Mouse (Mus musculus) spleen, postnatal 4 days (tissue): ENCODE measurements around the gene Tnnt3.

Source experiments
- DNase-seq, 2 experiments: peaks; one replicate each; pipeline ENCODE4 v3.0.0; 2022; ENCODE audit warnings: low spot score in 2 of 2

Tnnt3 gene

DNA sequence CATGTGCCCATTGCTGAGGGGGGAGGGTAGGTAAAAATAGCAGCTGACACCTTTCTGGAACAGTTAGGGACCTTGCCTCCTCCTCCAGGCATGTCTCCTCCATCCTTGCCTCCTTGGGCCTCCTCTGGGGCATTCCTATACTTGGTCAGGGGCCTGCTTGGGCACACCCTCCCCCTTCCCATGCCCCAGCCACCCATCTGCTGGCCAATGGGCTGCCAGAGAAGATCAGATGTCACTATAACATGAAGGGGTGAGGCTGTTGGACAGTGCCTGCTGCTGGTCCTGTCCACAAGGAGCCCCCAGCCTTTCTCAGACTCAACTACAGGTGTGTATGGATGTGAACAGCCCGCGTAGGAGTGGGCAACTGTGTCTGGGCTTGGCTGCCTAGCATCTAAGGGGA lies at the start of gene Tnnt3:
Tnnt3 (plus strand) TSS at position 262 of the 400 bp plus-strand sequence.
- DNase-seq: no peak

DNA sequence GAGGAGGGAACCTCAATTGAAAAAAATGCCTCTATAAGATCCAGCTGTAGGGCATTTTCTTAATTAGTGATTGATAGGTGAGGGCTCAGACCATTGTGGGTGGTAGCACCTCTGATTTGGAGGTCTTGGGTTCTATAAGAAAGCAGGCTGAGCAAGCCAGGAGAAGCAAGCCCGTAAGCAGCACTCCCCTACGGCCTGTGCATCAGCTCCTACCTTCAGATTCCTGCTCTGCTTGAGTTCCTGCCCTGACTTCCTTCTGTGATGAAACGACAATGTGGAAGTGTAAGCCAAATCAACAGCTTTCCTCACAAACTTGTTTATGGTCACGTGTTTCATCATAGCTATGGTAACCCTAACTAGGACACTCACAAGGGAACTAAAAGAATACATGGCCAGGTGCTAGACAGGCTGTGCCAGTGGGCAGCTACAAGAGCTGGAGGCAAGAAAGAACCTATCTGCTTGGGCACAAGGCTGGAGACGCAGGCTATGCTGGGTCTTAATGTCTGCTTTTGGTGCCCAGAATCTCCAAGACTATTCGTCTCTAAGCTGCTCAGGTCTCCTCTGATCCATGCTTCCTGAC lies 49.5 kb upstream of the Tnnt3 start:
- no peak for DNase-seq

DNA sequence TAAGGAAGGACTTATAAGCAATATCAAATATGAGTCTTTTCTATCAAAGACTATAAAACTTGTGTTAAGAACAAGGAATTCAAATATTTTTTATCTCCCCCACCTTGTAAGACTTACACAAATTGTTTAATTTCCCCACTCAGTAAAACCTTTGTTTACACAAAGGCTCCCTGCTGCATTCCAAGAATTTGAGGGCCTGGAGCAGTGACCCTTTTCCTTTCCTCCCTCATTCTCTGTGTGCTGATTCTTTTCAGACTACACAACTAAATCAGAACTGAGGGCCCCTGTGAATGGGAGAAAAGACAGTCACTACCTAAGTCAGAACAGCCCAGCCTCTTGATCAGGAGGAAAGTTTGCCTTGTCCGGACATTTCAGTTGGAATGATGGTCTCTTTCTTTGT lies 43.9 kb upstream of the Tnnt3 start:
- no peak for DNase-seq

DNA sequence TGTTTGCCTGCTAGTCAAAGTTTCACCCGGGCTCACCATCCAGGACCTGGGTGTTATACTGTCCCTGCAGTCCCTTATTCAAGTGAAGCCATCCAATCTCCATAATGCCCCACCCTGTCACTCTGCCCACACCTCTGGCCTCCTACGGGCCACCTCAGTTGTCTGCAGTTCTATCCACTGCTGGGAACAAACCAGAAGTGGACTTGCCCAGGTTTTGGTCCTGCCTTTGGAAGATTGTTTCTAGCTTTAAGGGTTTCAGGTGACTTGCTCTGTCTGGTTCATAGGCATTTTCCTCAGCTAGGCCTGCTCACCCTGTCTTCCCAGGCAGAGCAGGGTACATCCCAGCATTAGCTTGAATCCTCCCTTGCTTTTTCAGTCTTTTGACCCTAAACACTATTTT lies 43.4 kb upstream of the Tnnt3 start:
- no peak for DNase-seq

DNA sequence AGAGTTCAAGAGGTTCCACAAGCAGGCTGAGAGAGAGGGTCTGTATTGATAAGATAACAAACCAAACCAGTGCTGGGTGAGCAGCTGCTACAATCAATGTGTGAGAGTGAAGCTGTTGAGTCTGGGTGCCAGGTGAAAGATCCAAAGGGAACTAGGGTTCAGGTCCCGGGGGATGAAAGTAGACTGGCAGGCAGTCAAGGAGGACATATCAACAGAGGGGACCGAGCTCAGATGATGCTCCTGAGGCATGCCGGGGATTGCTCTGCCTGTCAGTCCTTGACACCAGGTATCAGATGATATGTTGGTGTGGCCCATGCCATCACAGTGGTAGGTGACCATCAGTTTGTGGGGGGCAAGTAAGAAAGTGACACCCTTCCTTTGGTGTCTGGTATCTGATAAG lies 41.8 kb upstream of the Tnnt3 start:
- DNase-seq: no peak

DNA sequence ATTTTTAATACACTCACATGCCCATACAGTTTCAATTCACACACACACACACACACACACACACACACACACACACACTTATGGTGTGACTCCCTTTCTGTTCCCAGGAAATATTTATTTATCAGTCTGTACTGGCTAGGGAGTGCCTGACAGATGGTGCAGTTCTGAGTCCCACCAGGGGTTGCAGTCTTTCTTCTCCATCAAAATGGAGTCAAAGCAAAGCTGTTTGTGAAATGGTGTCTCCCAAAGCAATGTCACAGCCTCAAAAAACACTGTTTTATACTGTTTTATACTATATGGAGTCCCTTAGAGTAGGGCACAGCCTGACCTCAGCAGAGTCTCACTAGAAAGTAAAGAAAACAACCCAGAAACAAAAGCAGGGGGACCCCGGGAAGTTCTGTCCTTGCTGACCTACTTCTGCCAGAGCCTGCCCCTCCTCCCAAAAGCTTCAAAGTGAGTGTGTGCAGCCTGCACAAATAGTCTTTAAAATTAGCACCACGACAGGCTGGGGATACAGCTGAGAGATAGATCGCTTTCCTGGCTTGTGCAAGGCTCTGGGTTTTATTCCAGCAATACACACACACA lies 41.3 kb upstream of the Tnnt3 start:
- no peak for DNase-seq

DNA sequence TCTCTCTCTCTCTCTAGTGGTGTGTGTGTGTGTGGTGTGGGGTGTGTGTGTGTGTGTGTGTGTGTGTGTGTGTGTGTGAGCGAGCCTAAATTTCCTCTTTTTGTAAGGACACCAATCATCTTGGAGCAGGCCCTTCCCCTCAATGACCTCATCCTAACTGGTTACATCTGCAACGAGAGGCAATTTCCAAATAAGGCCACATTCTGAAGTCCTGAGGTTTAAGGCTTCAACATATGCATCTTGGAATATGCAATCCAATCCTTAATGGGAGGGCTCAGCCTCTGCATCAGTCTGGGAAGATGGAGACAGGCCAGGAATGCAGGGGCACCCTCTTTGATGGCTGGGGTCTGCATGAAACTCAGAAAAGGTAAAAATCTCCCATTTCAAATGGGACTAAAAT lies 40.6 kb upstream of the Tnnt3 start:
- no peak for DNase-seq

DNA sequence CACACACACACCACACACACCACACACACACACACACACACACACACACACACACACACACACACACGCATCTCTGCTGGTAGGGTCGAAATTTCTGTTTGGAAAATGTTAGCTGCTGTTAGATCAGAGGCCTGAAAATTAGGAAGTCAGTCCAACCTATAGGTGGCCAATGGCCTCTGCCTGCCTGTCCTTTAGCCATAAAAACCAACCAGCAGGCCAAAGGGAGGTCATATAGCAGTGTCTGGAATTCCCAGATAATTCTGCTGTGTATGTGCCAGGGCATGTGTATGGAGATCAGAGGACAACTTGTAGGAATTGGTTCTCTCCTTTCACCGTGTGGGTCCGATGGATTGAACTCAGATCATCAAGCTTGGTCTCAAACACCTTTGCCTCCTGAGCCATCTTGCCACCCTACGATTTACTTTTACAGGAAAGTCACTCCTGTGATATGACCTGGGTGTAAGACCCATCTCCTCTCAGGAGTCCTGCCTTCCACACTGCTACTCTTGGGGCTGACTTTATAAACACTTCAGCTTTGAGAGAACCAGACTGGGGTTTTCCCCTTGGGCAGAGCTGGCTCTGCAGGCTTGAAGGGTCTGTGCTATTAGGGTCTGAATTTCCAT lies 39.8 kb upstream of the Tnnt3 start:
- no peak for DNase-seq

DNA sequence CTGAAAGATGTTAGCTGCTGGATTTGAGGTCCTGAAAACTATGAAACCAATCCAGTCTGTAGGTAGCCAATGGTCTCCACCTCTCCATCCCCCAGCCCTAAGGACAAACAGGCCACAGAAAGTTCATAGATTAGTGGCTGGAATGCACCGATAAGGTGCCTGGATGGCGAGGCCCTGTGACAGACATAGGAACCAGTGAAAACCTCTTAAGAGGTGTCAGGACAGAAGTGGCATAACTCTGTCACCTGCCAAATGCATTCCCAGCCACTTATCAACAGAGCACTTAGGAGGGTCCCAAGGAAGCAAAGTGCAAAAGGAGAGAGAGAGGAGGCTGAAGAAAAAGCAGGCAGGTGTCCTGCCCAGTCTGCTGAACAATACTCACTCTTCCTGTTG lies 39.3 kb upstream of the Tnnt3 start:
- DNase-seq: no peak

DNA sequence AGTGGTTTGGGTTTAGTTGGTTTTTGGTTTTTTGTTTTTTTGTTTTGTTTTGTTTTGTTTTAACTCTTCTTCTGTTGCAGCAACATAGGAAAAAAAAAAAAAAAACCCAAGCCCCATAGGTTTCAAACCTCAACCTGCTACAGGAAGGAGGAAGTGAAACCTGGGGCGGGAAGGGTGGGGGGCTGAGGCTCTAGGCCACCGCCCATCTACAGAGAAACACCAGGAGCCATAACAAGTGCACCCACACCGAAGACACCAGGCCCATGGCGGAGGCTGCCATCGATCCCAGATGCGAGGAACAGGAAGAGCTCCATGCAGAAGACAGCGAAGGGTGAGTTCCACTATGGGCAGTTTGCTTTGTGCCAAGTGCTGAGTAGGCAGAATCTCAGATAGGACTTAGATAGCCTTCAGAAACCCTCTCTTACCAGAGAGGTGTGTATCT lies 38.0 kb upstream of the Tnnt3 start, which contains the start of gene Lsp1:
Lsp1 (plus strand) TSS at position 174 of the 442 bp plus-strand sequence.
- DNase-seq: no peak

DNA sequence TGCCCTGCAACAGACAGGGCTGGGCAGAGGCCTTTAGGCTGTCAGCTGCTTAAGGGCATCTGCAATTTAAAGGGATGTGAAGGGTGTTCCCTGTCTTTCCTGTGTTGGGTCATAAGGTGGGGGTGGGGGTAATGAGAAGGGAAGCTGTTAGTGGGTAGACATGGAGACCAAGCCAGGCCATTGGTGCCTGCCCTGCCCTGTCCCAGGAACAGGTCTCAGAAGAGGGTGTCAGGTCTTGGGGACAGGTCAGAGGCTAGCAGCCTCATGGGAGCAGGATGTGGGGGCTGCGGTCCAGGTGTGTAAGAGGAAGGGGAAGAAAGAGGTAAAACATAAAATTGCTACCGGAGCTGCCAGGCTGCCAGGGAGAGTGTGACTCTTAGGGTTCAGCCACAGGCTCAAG lies 37.2 kb upstream of the Tnnt3 start:
- no peak for DNase-seq

DNA sequence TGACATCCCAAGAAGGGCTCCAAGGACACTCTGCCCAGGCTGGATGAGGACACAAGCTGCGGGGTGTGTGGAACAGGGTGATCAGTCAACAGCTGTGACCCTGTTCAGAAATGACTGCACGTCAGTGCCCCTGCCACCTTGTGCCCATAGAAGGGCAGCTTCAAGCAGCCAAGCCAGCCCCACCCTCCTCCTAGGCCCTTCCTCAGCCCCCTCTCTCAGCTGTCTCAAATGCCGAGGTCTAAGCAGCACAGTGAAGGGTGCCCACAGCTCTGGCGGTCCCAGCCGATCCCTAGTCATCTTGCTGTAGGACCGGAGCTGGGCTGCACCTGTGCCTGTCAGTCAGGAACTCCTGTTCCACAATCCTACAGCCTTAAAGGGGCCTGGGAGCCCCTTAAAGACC lies 36.4 kb upstream of the Tnnt3 start:
- no peak for DNase-seq

DNA sequence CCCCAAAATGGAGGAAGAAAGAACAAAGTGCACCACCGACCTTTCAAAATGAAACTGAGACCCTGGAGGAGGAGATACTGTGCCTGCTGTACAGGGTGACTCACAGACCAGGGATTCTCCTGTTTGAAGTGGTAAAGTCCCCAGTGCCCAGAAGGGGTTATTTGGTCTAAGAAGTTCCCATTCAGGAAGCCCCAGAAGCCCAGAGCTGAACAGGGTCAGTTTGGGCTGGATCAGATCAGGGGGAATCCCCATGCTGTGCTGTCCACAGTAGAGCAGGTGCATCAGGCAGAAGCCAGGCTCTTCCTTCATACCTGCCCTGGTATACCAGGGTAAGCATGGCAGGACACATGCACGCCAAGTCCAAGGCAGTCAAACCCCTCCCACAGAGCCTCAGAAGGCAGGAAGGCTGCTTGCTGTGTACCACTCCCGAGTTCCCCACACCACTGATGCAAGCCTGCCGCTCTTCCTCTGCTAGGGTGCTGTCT lies 36.0 kb upstream of the Tnnt3 start:
- no peak for DNase-seq

DNA sequence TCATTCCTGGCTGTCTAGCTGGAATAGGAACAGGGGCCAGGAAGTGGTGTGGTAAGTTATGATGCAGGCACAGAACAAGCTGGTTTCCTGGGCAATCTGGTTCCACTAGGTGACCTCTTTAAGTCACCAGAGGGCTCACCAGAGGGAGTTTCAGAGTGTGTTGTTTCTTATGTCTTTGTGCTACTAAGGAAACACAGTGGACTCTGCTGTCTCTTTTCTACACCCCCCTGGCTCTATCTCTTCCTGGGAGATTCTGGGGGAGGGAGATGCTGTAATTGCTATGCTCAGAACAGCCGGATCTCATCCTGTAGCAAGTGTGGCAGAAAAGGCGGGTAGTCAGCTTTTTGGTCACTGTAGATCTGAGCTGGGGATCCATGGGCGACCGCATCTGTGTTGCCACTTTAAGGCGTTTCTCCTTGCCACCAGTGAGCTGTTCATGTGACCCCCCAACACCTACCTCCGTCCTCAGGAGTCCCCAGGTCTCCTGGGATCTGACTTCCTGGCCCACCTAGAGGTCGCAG lies 28.4 kb upstream of the Tnnt3 start:
- no peak for DNase-seq

DNA sequence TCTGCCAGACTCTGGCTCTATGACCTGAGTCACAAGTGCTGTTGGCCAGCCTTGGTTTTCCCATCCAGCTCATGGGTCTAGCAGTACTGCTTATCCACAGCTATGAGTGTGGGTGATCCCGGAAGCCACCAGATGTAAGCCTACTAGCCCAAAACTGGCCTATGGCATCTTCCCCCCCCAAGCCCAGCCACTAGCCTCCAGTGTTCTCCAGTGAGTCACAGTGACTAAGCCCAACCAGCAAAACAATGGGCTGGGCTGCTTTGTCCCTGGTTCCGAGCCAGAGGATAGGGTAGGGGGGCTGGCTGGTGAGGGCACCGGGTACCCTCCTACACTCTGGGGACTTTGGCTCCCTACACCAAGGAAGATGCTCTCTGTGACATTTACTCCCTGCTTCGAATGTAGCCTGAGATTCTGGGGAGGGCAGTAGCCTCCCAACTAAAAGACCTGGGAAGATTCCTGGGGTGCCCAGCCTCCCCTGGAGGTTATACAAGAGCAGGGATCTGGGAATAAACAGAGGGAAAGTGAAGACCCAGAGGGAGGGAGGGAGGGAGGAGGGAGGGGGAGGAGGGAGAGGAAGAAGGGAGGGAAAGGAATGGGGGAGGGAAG lies 27.7 kb upstream of the Tnnt3 start:
- no peak for DNase-seq

DNA sequence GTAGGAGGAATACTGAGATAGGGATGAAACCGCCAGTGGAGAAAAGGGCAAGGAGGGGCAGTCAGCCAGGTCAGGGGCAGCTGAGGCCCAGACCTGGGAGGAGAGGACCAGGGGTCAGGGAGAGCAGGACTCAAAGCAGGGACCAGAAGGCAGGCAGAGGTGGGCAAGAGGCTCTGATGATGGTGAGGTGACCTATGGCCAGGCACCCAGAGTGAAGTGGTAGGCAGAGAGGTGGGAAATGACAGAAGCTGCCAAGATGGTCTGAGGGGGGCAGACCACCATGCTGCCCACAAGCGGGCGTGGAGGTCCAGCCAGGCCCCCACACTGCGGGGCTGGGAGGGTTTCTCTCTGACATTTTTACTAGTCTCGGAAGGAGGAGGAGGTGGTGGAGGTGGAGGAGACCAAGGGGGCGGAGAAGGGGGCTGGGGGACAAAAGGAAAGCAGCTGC lies 27.2 kb upstream of the Tnnt3 start:
- no peak for DNase-seq

DNA sequence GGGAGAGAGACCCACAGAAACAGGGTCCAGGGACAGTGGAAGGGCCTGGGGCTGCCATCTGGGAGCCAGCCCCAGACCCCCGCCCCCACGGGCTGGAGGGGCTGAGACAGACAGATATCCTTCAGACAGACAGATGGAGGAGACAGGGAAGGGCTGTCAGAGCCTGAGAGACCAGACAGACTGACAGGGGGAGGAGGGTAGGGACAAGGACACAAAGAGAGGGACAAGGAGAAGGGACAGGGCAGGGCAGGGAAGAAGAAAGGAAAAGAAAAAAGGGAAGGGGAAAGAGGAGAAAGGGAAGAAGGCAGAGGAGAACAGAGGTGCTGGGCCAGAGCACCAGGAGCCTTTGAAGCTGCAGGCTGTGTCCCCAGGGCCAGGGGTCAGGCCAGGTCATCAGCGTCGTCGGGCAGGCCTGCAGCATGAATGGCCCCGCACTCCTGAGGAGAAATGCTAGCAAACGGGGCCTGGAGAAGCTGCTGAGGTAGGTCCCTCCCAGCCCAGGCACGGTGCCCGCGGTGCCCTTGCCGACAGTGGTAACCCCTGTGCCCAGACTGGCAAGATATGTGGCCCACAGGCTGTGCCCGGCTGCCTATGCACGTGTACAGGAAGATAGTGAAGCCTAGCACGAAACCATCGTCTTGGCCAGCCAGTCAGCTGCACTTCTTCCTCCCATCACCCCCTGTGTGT lies 26.6 kb upstream of the Tnnt3 start:
- DNase-seq: no peak

DNA sequence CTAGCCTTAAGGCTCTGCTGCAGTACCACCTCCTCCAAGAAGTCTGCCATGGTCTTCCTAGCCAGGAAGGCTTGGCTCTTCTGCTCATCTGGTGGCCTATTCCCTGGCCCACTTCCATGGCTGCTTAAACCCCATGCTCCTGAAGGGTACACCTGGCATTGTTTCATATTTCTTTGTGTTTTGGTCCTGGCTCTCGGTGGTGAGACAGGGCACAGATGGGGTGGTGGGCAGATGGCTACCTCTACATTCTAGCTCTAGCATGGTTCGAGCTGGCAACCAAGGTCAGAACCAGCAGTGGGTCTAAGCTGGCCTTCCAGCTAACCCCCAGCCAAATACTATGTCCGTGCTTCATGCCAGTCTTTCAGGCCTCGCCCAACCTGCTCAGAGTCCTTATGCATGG lies 25.7 kb upstream of the Tnnt3 start:
- no peak for DNase-seq

DNA sequence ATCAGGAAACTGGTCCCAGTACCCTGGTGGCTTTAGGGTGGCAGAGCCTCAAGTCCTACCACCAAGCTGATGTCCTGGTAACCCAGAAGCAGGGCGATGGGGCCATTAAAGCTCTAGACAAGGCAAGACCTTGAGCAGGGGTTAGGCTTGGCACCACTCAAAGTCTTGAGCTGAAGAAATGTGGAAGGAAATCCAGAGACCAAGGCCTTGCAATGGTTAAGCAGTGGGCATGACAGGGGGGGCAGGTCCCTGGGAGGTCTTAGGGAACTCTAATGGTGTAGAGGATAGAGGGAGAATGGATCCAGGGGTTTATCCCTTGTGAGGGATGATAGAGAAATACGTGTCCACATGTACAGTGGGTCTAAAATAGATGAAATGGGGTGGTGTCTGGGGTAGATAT lies 25.2 kb upstream of the Tnnt3 start:
- DNase-seq: no peak

DNA sequence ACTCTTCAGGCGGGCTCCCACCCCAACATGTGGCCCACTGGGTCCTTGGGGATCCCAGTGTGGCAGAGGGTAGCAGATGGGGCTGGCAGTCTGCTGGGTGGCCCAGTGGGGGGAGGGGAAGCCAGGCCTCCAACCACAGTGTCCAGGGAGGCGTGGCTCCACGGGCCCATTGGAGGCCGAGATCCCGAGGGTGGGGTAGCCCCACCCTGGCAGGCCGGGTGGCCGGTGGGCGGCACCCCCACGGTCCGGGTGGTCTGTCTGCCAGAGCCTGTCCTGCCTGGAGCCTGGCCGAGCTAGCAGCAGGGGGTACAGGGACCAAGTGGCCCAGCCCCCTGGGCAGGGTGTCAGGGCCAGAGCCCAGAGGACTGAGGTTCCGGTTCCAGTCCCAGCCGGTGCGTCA lies 23.8 kb upstream of the Tnnt3 start:
- DNase-seq: no peak

DNA sequence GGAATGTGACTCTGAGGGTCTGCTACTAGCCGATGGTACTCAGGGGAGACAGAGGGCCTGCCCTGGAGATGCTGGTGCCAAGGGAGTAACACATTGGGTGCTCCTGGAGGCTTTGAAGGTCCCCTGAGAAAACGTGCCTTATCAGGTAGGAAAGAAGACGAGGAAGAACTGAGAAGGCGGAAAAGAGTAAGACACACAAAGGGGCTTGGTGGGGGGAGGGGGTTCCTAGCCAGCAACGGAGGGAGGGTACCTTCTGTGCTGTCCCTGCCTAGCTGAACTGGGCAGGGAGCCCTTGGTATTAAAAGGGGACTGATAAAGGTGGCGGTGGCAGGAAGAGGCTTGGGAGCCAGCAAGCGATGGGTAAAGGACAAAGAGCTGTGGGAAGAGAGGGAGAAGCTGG lies 23.0 kb upstream of the Tnnt3 start:
- no peak for DNase-seq

DNA sequence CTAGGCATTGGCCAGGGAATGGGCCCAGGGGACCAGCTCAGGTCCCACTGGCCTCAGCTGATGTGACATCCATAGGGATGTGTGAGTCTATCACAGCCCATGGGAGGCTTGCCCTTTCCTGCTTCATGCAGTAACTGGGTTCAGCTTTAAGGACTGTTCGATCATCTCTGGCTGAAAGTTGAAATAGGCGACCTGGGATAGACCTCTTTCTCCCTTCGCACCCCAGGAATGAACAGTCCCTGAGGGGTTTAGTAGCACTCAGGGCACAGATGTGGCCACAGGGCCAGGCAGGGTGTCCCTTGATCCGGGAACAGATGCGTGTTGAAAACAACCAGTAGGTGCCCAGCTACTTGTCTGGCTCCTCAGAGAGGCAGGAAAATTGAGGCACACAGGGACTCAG lies 22.4 kb upstream of the Tnnt3 start:
- DNase-seq: no peak
